Mouse (Mus musculus) kidney, adult 2 months (tissue): ENCODE measurements around the gene Prkab2.

Source experiments
- CTCF ChIP-seq: fragments of 200-500 bp; conservative IDR thresholded peaks from 2 replicates; pipeline ENCODE4 v1.5.1; 2011; ENCODE audit warnings: low read depth, mild to moderate bottlenecking, control low read depth, low read length, moderate library complexity, mixed read lengths; ENCODE audit not compliant: insufficient read depth, insufficient read length
- POLR2A ChIP-seq: fragments of 200-500 bp; IDR thresholded peaks from one replicate; pipeline ENCODE4 v1.6.1; 2011; ENCODE audit warnings: low read depth, low read length, control low read depth

DNA sequence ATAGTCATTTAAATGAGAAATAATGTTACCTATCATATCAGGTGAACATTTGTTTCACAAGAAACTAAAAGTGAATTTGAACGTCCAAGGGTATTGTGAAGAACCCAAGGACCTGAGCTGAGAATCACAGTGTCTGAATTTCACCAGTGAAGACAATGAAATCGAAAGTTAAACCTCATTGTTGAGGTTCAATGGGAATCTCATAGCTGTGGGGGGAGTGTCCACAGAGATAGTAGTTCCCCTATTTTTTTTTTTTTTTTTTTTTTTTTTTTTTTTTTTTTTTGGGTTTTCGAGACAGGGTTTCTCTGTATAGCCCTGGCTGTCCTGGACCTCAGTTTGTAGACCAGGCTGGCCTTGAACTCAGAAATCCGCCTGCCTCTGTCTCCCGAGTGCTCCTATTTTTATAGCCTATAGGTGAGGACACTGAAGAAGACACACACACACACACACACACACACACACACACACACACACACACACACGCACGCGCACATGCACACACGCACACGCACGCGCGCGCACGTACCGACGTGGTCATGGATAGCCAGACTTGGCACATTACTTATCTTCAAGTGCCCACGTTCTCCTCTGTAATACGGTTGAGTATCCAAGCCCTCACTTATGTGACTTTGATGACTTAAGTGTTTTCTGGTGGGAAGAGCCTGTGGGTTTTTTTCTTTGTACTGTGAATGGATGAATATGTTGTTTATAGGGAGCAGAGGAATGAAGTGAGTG lies 40.7 kb upstream of the Prkab2 start:
- TF ChIP-seq CTCF (no peak), POLR2A (no peak)
